In the genomic region with DNA sequence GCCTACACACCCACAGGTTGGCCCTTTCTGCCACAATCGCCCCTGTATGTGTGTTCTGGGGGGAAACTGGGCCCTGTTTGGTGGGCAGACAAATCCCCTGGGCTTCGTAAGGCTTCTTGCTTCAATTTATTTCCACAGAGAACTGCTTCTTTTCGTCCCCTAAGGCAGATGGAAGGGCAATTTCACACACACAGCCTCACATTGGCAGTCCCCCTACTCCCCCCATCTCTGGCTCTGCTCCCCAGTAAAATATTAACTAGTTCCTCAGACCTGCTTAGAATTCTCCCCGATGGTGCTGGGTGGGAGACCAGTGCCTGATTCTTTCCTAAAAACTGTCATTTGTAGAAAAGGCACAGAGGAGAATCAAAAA, we compare ENCODE assay signal across 8 mouse cellular contexts. TPM values are rescaled to one million over a fixed set of nuclear protein-coding genes. Genes with fewer than 3 reads are reported as not detected.
A peak's percentile ranks its signal among the peaks of the same experiment; 100 is the strongest.
DNase-seq lines count a peak whose midpoint lies in the region; ATAC-seq lines count a peak whose summit lies in the region.

No protein-coding gene starts in this region.

- H3K27me3 ChIP-seq in heart, embryonic 15.5 days = no peaks in the 10 kb centered on the region
- no peaks in the 10 kb centered on the region for H3K27me3 ChIP-seq in embryonic facial prominence, embryonic 11.5 days (ENCODE audit: control insufficient read depth, insufficient read depth, low read length)
- no peaks in the 10 kb centered on the region for H3K27me3 ChIP-seq in midbrain, embryonic 15.5 days (replicated peaks)

- peak overlapping the region; percentile 100 for H3K27ac ChIP-seq in heart, embryonic 15.5 days
- H3K27ac ChIP-seq in embryonic facial prominence, embryonic 11.5 days (replicated peaks; ENCODE audit: low read depth, low read length) = peak overlapping the region; percentile 95
- peak overlapping the region; percentile 100 for H3K27ac ChIP-seq in midbrain, embryonic 15.5 days

- peaks cover 80% of the 10 kb centered on the region for H3K4me1 ChIP-seq in heart, embryonic 15.5 days (replicated peaks)
- peaks cover 45% of the 10 kb centered on the region for H3K4me1 ChIP-seq in embryonic facial prominence, embryonic 11.5 days (ENCODE audit: control insufficient read depth, insufficient read depth, low read length)
- H3K4me1 ChIP-seq in midbrain, embryonic 15.5 days = peaks cover 83% of the 10 kb centered on the region

- H3K9me3 ChIP-seq in heart, embryonic 15.5 days (replicated peaks) = no peaks in the 10 kb centered on the region
- H3K9me3 ChIP-seq in embryonic facial prominence, embryonic 11.5 days (replicated peaks; ENCODE audit: control insufficient read depth, low read length) = no peaks in the 10 kb centered on the region
- no peaks in the 10 kb centered on the region for H3K9me3 ChIP-seq in midbrain, embryonic 15.5 days

- no peaks in the 10 kb centered on the region for H3K36me3 ChIP-seq in heart, embryonic 15.5 days
- H3K36me3 ChIP-seq in embryonic facial prominence, embryonic 11.5 days (replicated peaks; ENCODE audit: control insufficient read depth, insufficient read depth, low read depth, low read length) = no peaks in the 10 kb centered on the region
- no peaks in the 10 kb centered on the region for H3K36me3 ChIP-seq in midbrain, embryonic 15.5 days (replicated peaks)

- H3K4me3 ChIP-seq in heart, embryonic 15.5 days = no peak overlapping the region
- H3K4me3 ChIP-seq in embryonic facial prominence, embryonic 11.5 days (ENCODE audit: low read depth, low read length) = no peak overlapping the region
- H3K4me3 ChIP-seq in midbrain, embryonic 15.5 days = no peak overlapping the region

- WGBS in heart, embryonic 15.5 days = 46% methylated on average over 4 of the region's 4 CpGs
- WGBS in embryonic facial prominence, embryonic 11.5 days = 22% methylated on average over 4 of the region's 4 CpGs
- WGBS in midbrain, embryonic 15.5 days = 18% methylated on average over 4 of the region's 4 CpGs

- peak overlapping the region; percentile 62 for H3K9ac ChIP-seq in heart, embryonic 15.5 days
- peak overlapping the region; percentile 66 for H3K9ac ChIP-seq in embryonic facial prominence, embryonic 11.5 days (replicated peaks; ENCODE audit: low read length)
- peak overlapping the region; percentile 39; the same call in 1 of the 2 replicates for H3K9ac ChIP-seq in midbrain, embryonic 15.5 days

- no peak for ATAC-seq in heart, embryonic 15.5 days (replicated peaks; ENCODE audit: insufficient number of reproducible peaks, insufficient read depth, low FRiP score, low read depth)
- ATAC-seq in embryonic facial prominence, embryonic 11.5 days (replicated peaks; ENCODE audit: insufficient number of reproducible peaks, low FRiP score, low TSS enrichment, low read depth) = no peak
- ATAC-seq in midbrain, embryonic 15.5 days (replicated peaks) = no peak
- no peak for ATAC-seq in frontal cortex, adult (ENCODE audit: low TSS enrichment)

- no peak for DNase-seq in heart, adult 18-20 months
- DNase-seq in embryonic facial prominence, embryonic 11.5 days (ENCODE audit: low spot score) = no peak
- DNase-seq in kidney, adult 9 months = peak; percentile 86
- no peak for DNase-seq in urinary bladder, postnatal 4 days (ENCODE audit: low spot score in 2 of 2)
- no peak for DNase-seq in left cerebral cortex, adult 11 months (ENCODE audit: low spot score)

- H3K4me2 ChIP-seq in heart, embryonic 15.5 days = no peak overlapping the region
- peak overlapping the region; percentile 11; the same call in 1 of the 2 replicates for H3K4me2 ChIP-seq in embryonic facial prominence, embryonic 11.5 days (ENCODE audit: low read depth, low read length)
- no peak overlapping the region for H3K4me2 ChIP-seq in midbrain, embryonic 15.5 days

RNA-seq across cellular contexts. Expression of a gene that starts 12.9 kb away (rescaled TPM):
- 39.1 and 40.7 TPM in 2 replicates for polyA plus RNA-seq in heart, embryonic 15.5 days (2015; fragmentation: Nextera tagmentation; extraction: Ambion mirVana)
- total RNA-seq in heart, adult 18-20 months (2021) = 10 to 100 TPM; 41.2 to 44.8 TPM
- 36.1 and 36.8 TPM in 2 replicates for polyA plus RNA-seq in embryonic facial prominence, embryonic 11.5 days (2014; fragmentation: Nextera tagmentation; extraction: Ambion mirVana)
- 89.8 and 93.3 TPM in 2 replicates for polyA plus RNA-seq in midbrain, embryonic 15.5 days (2015; fragmentation: Nextera tagmentation; extraction: Ambion mirVana)
